Comparison of ENCODE assay signal across 14 mouse cellular contexts in the genomic region with DNA sequence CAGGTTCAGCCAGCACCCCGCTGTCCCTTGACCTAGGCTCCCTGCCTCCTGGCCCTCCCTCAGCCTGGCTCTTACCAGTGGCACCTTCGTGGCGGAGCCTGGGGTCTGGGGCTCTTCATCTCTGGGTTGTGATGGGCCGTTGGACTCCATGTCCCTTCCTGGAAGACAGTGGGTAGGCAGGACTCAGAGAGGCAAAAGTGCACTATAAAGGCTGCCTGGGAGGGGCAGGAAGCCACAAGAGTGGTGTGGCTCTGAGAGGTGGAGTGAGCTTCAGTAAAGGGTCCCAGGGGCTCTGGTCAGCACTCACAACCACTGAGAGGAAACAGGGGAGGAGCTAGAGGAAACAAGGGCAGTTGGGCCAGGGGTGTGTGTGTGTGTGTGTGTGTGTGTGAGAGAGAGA. TPM values are rescaled to one million over a fixed set of nuclear protein-coding genes. Genes with fewer than 3 reads are reported as not detected.
DNase-seq lines count a peak whose midpoint lies in the region; ATAC-seq and TF ChIP-seq lines count a peak whose summit lies in the region.
"Had no signal": no experiment of that assay in that cellular context is flagged by ENCODE, and none has a peak within 500 bp of the region (broad histone marks: within the 10 kb centered on the region; RNA-seq: fewer than 3 reads in every experiment).

No protein-coding gene starts in this region.

- no peaks in the 10 kb centered on the region for H3K27me3 ChIP-seq in neural tube, embryonic 13.5 days
- H3K27me3 ChIP-seq in neural tube, embryonic 15.5 days (replicated peaks) = no peaks in the 10 kb centered on the region
- peaks cover 36% of the 10 kb centered on the region for H3K27me3 ChIP-seq in CH12.LX (replicated peaks)
- no peaks in the 10 kb centered on the region for H3K27me3 ChIP-seq in small intestine, adult 2 months (ENCODE audit: control insufficient read depth, insufficient read depth, low read length)
- no peaks in the 10 kb centered on the region for H3K27me3 ChIP-seq in forebrain, embryonic 14.5 days (replicated peaks; ENCODE audit: control insufficient read depth, insufficient read depth, low read length)
- H3K27me3 ChIP-seq: kidney, embryonic 15.5 days; stomach, embryonic 15.5 days had no signal

- no peak for ATAC-seq in neural tube, embryonic 13.5 days (ENCODE audit: low read depth)
- no peak for ATAC-seq in neural tube, embryonic 15.5 days (ENCODE audit: low FRiP score)
- peak; percentile 18 to 43; a peak in 3 of 4 replicates for ATAC-seq in hematopoietic stem cell, adult 5-6 weeks (replicated peaks in 1 of 2; ENCODE audit: insufficient read depth in 1 of 2, low FRiP score in 2 of 2, low TSS enrichment in 1 of 2, low read depth in 1 of 2, poor library complexity in 2 of 2, severe bottlenecking in 2 of 2)
- no peak for ATAC-seq in forebrain, embryonic 14.5 days

- 76% methylated on average over 4 of the region's 4 CpGs for WGBS in neural tube, embryonic 13.5 days
- WGBS in neural tube, embryonic 15.5 days = 76% methylated on average over 4 of the region's 4 CpGs
- WGBS in small intestine, adult 2 months = 69% methylated on average over 4 of the region's 4 CpGs
- WGBS in forebrain, embryonic 14.5 days = 79% methylated on average over 4 of the region's 4 CpGs

- H3K4me3 ChIP-seq in neural tube, embryonic 13.5 days = no peak overlapping the region
- H3K4me3 ChIP-seq in neural tube, embryonic 15.5 days (replicated peaks) = no peak overlapping the region
- peak overlapping the region; percentile 20 to 53 (median 35) for H3K4me3 ChIP-seq in CH12.LX (replicated peaks in 1 of 3; ENCODE audit: low read depth in 2 of 3, low read length in 2 of 3, poor library complexity in 1 of 3)
- H3K4me3 ChIP-seq in small intestine, adult 2 months (ENCODE audit: low read depth, low read length) = peak overlapping the region; percentile 42
- no peak overlapping the region for H3K4me3 ChIP-seq in forebrain, embryonic 14.5 days (ENCODE audit: low read depth, low read length)
- H3K4me3 ChIP-seq: kidney, embryonic 15.5 days; stomach, embryonic 15.5 days had no signal

- dilution Hi-C loops in CH12.LX (cut with MboI; ENCODE audit: extremely low pct_ligation_motif_present, extremely low pct_unique_long_range_greater_than_20kb, low sequenced_read_pairs) = no loop called here

- no peaks in the 10 kb centered on the region for H3K79me2 ChIP-seq in CH12.LX (replicated peaks; ENCODE audit: control insufficient read depth, extremely low read depth, insufficient read depth, poor library complexity, severe bottlenecking)

- in situ Hi-C loops in CH12.LX (cut with MboI; ENCODE audit: low pct_ligation_motif_present, low pct_unique_long_range_greater_than_20kb, low sequenced_read_pairs) = no loop called here

- TF ChIP-seq RAD21 in CH12.LX (IDR thresholded peaks at IDR 0.05; ENCODE audit: low read depth, low read length) = no peak

- H3K4me1 ChIP-seq in neural tube, embryonic 13.5 days (replicated peaks) = peaks cover 17% of the 10 kb centered on the region
- peaks cover 13% of the 10 kb centered on the region for H3K4me1 ChIP-seq in neural tube, embryonic 15.5 days
- peaks cover 18 to 31% of the 10 kb centered on the region in 2 experiments for H3K4me1 ChIP-seq in CH12.LX (ENCODE audit: control insufficient read depth in 1 of 2, insufficient read depth in 2 of 2)
- H3K4me1 ChIP-seq in small intestine, adult 2 months (ENCODE audit: control insufficient read depth, insufficient read depth, insufficient read length, low read length) = peaks cover 3% of the 10 kb centered on the region
- H3K4me1 ChIP-seq in forebrain, embryonic 14.5 days (ENCODE audit: control insufficient read depth, insufficient read depth, low read length) = no peaks in the 10 kb centered on the region

- H3K9ac ChIP-seq in neural tube, embryonic 13.5 days = no peak overlapping the region
- H3K9ac ChIP-seq in neural tube, embryonic 15.5 days (replicated peaks) = no peak overlapping the region
- H3K9ac ChIP-seq in CH12.LX (ENCODE audit: insufficient read depth, low read depth) = peak overlapping the region; percentile 10; the same call in 1 of the 2 replicates
- no peak overlapping the region for H3K9ac ChIP-seq in forebrain, embryonic 14.5 days (ENCODE audit: low read length)
- H3K9ac ChIP-seq: kidney, embryonic 15.5 days; stomach, embryonic 15.5 days had no signal

- 0 out of 2 replicates have a peak, but pooled peaks have one; percentile 10 for TF ChIP-seq EP300 in CH12.LX (IDR thresholded peaks at IDR 0.05; ENCODE audit: low read length)

- H3K4me2 ChIP-seq in neural tube, embryonic 13.5 days = no peak overlapping the region
- no peak overlapping the region for H3K4me2 ChIP-seq in neural tube, embryonic 15.5 days
- H3K4me2 ChIP-seq in CH12.LX (ENCODE audit: insufficient read depth, low read depth, poor library complexity, severe bottlenecking) = peak overlapping the region; percentile 69
- no peak overlapping the region for H3K4me2 ChIP-seq in forebrain, embryonic 14.5 days (ENCODE audit: low read length)
- H3K4me2 ChIP-seq: kidney, embryonic 15.5 days; stomach, embryonic 15.5 days had no signal

- peaks cover 58% of the 10 kb centered on the region for H3K36me3 ChIP-seq in neural tube, embryonic 13.5 days
- H3K36me3 ChIP-seq in neural tube, embryonic 15.5 days = peaks cover 49% of the 10 kb centered on the region
- H3K36me3 ChIP-seq in CH12.LX (replicated peaks in 1 of 2; ENCODE audit: control insufficient read depth in 1 of 2, insufficient read depth in 1 of 2, low read length in 1 of 2) = peaks cover 0 to 10% of the 10 kb centered on the region in 2 experiments
- H3K36me3 ChIP-seq in small intestine, adult 2 months (ENCODE audit: control insufficient read depth, insufficient read depth, low read length) = peaks cover 18% of the 10 kb centered on the region
- peaks cover 33% of the 10 kb centered on the region for H3K36me3 ChIP-seq in forebrain, embryonic 14.5 days (ENCODE audit: control insufficient read depth, insufficient read depth, low read length)

- H3K27ac ChIP-seq in neural tube, embryonic 13.5 days (replicated peaks) = peak overlapping the region; percentile 42
- no peak overlapping the region for H3K27ac ChIP-seq in neural tube, embryonic 15.5 days (replicated peaks)
- peak overlapping the region; percentile 22 for H3K27ac ChIP-seq in CH12.LX (ENCODE audit: insufficient read depth, low read depth)
- peak overlapping the region; percentile 44 for H3K27ac ChIP-seq in small intestine, adult 2 months (ENCODE audit: insufficient read depth, low read depth, low read length)
- H3K27ac ChIP-seq in forebrain, embryonic 14.5 days (ENCODE audit: low read depth, low read length) = no peak overlapping the region
- H3K27ac ChIP-seq: kidney, embryonic 15.5 days; stomach, embryonic 15.5 days had no signal

- no peak for TF ChIP-seq CTCF in CH12.LX (conservative IDR thresholded peaks at IDR 0.05 in 1 of 2, IDR thresholded peaks at IDR 0.05 in 1 of 2; ENCODE audit: low read depth in 2 of 2, low read length in 2 of 2)
- TF ChIP-seq CTCF in small intestine, adult 2 months (IDR thresholded peaks at IDR 0.05; ENCODE audit: extremely low read depth, insufficient read length, insufficient replicate concordance, low read depth, low read length) = no peak

- DNase-seq in CH12.LX (ENCODE audit: extremely low read depth) = peak; percentile 28
- DNase-seq in forebrain, embryonic 14.5 days (ENCODE audit: low spot score) = no peak
- DNase-seq in MN1 (ENCODE audit: low spot score) = no peak
- DNase-seq: cerebellum, postnatal 25 days; layer of hippocampus, postnatal 36 days; lung, adult 18-20 months had no signal

- TF ChIP-seq POLR2A in CH12.LX (IDR thresholded peaks at IDR 0.05; ENCODE audit: low read depth, low read length) = no peak
- TF ChIP-seq POLR2A in small intestine, adult 2 months (IDR thresholded peaks at IDR 0.05; ENCODE audit: low read depth, low read length) = no peak

- H3K9me3 ChIP-seq in neural tube, embryonic 13.5 days = no peaks in the 10 kb centered on the region
- no peaks in the 10 kb centered on the region for H3K9me3 ChIP-seq in neural tube, embryonic 15.5 days (replicated peaks)
- no peaks in the 10 kb centered on the region for H3K9me3 ChIP-seq in CH12.LX (replicated peaks; ENCODE audit: low read length)
- H3K9me3 ChIP-seq in forebrain, embryonic 14.5 days (replicated peaks; ENCODE audit: control insufficient read depth, low read length) = no peaks in the 10 kb centered on the region
- H3K9me3 ChIP-seq: kidney, embryonic 15.5 days; stomach, embryonic 15.5 days had no signal

TF ChIP-seq in CH12.LX, 34 proteins besides CTCF, POLR2A, EP300 and RAD21 (continues in another document):
- no peak for TF ChIP-seq HCFC1 (IDR thresholded peaks at IDR 0.05; ENCODE audit: low read depth, low read length)

RNA-seq across cellular contexts. Expression of gene Tnfrsf23, which starts 27.7 kb away (rescaled TPM):
- 0.43 and 0.96 TPM in 2 replicates for polyA plus RNA-seq in neural tube, embryonic 13.5 days (2015; fragmentation: Nextera tagmentation; extraction: Ambion mirVana)
- 0.93 and 1.4 TPM in 2 replicates for polyA plus RNA-seq in neural tube, embryonic 15.5 days (2015; fragmentation: Nextera tagmentation; extraction: Ambion mirVana)
- 0.08 TPM in 1 of 2 replicates, not detected in the other for total RNA-seq in CH12.LX (2012; rRNA removed)
- total RNA-seq in CH12.LX (2014; rRNA removed) = not detected in 2 replicates
- 0.60 and 0.71 TPM in 2 replicates for polyA plus RNA-seq in CH12.LX (2012; ENCODE audit: insufficient read length, low read depth)
- 0.10 and 1.1 TPM in 2 replicates for total RNA-seq in hematopoietic stem cell, adult 5-6 weeks (2017)
- polyA plus RNA-seq in small intestine, adult 2 months (2012; rRNA removed) = 1.2 and 2.9 TPM in 2 replicates
- 0.24 and 0.56 TPM in 2 replicates for polyA plus RNA-seq in forebrain, embryonic 14.5 days (2014; fragmentation: Nextera tagmentation; extraction: Ambion mirVana)

RNA-seq across cellular contexts. Expression of gene Osbpl5, which starts 43.4 kb away (rescaled TPM):
- polyA plus RNA-seq in neural tube, embryonic 13.5 days (2015; fragmentation: Nextera tagmentation; extraction: Ambion mirVana) = 27.8 and 34.4 TPM in 2 replicates
- polyA plus RNA-seq in neural tube, embryonic 15.5 days (2015; fragmentation: Nextera tagmentation; extraction: Ambion mirVana) = 37.2 and 37.5 TPM in 2 replicates
- total RNA-seq in CH12.LX (2012; rRNA removed) (1.7 and 2.0 TPM in 2 replicates), CH12.LX (2014; rRNA removed) (0.66 and 1.1 TPM in 2 replicates)
- polyA plus RNA-seq in CH12.LX (2012; ENCODE audit: insufficient read length, low read depth) = 1.6 and 2.2 TPM in 2 replicates
- 14.9 and 28.2 TPM in 2 replicates for total RNA-seq in hematopoietic stem cell, adult 5-6 weeks (2017)
- 15.9 and 23.1 TPM in 2 replicates for polyA plus RNA-seq in small intestine, adult 2 months (2012; rRNA removed)
- polyA plus RNA-seq in forebrain, embryonic 14.5 days (2014; fragmentation: Nextera tagmentation; extraction: Ambion mirVana) = 25.8 and 29.4 TPM in 2 replicates

RNA-seq across cellular contexts. Expression of gene Mrgprg, which starts 53.4 kb away (rescaled TPM):
- polyA plus RNA-seq in neural tube, embryonic 13.5 days (2015; fragmentation: Nextera tagmentation; extraction: Ambion mirVana) = not detected in 2 replicates
- polyA plus RNA-seq in neural tube, embryonic 15.5 days (2015; fragmentation: Nextera tagmentation; extraction: Ambion mirVana) = not detected in 2 replicates
- not detected in 2 replicates for total RNA-seq in CH12.LX (2012; rRNA removed)
- not detected in 2 replicates for total RNA-seq in CH12.LX (2014; rRNA removed)
- not detected in 2 replicates for polyA plus RNA-seq in CH12.LX (2012; ENCODE audit: insufficient read length, low read depth)
- not detected in 2 replicates for total RNA-seq in hematopoietic stem cell, adult 5-6 weeks (2017)
- polyA plus RNA-seq in small intestine, adult 2 months (2012; rRNA removed) = 0.27 TPM in 1 of 2 replicates, not detected in the other
- not detected in 2 replicates for polyA plus RNA-seq in forebrain, embryonic 14.5 days (2014; fragmentation: Nextera tagmentation; extraction: Ambion mirVana)
- total RNA-seq: layer of hippocampus, postnatal 36 days had no signal
- polyA plus RNA-seq: heart, embryonic 14.5 days; kidney, embryonic 15.5 days; midbrain, postnatal 0 days; stomach, embryonic 15.5 days had no signal

Comparison
In these comparisons a context has a peak if more than half of its experiments do, and no peak if none do; other contexts are left out.
1. H3K27ac ChIP-seq: peak in neural tube, embryonic 13.5 days (single experiment), CH12.LX (single experiment) and small intestine, adult 2 months (single experiment); none in neural tube, embryonic 15.5 days (single experiment) and forebrain, embryonic 14.5 days (single experiment).
2. ATAC-seq: peak in hematopoietic stem cell, adult 5-6 weeks (2 of 2); none in neural tube, embryonic 13.5 days (single experiment), neural tube, embryonic 15.5 days (single experiment) and forebrain, embryonic 14.5 days (single experiment).
3. H3K4me3 ChIP-seq: peak in CH12.LX (3 of 3) and small intestine, adult 2 months (single experiment); none in neural tube, embryonic 13.5 days (single experiment), neural tube, embryonic 15.5 days (single experiment) and forebrain, embryonic 14.5 days (single experiment).